Mouse (Mus musculus) E14TG2a.4 (cell line): ENCODE results near the gene Ehbp1l1.

ENCODE experiments used
- CTCF ChIP-seq: conservative IDR thresholded peaks from 2 replicates; pipeline ENCODE4 v1.5.1; 2014; ENCODE audit warnings: low read length
- NANOG ChIP-seq: IDR thresholded peaks from 2 replicates; pipeline ENCODE4 v1.6.1; 2014; ENCODE audit warnings: borderline replicate concordance, low read length, mixed read lengths

DNA sequence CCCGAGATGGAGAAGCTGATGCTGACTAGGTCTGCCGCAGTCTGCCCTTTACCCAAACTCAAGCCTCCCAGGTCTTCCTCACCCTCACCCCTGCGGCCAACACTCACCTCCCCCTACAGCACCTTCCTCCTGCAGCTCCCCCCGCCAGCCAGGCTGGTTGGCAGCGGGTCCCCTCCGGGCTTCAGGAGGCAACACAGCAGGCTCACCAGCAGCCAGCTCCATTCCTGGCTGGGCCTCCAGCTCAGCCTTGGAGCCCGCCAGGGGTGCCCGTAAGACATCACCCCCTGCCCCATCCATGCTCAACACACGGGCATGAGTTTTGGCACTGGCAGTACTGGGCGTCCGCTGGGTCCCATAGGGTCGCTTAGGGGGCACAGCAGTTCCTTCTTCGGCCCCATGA lies 41.1 kb downstream of the Ehbp1l1 start:
- TF ChIP-seq CTCF (no peak), NANOG (no peak)
